Mouse (Mus musculus): Measurements from ENCODE around the gene Lrrc37a. TPM values are rescaled to one million over a fixed set of nuclear protein-coding genes. Genes with fewer than 3 reads are reported as not detected.

Lrrc37a gene
- polyA plus RNA-seq (2017; shearing (Covaris generic)) = not detected

DNA sequence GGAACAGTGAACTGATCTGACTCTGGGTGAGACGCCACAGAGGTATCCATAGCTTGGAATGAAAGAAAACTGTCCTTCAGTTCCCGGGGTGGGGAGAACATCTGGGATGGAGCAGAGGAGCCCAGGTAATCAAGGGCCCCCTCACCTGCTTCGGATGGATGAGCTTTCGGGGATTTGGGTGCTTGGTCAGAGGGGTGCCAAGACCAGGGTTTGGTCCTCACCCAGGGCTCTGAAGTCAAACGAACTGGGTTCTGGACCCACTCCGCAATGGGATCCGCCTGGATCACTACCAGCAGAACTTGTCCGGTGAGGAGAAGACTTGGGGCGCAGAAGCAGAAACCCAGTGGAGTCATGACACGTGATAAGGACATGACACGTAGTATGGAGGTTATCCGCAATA lies at the start of gene Lrrc37a:
Gene Lrrc37a (minus strand): TSS at position 101 of the 400 bp plus-strand sequence.

DNA sequence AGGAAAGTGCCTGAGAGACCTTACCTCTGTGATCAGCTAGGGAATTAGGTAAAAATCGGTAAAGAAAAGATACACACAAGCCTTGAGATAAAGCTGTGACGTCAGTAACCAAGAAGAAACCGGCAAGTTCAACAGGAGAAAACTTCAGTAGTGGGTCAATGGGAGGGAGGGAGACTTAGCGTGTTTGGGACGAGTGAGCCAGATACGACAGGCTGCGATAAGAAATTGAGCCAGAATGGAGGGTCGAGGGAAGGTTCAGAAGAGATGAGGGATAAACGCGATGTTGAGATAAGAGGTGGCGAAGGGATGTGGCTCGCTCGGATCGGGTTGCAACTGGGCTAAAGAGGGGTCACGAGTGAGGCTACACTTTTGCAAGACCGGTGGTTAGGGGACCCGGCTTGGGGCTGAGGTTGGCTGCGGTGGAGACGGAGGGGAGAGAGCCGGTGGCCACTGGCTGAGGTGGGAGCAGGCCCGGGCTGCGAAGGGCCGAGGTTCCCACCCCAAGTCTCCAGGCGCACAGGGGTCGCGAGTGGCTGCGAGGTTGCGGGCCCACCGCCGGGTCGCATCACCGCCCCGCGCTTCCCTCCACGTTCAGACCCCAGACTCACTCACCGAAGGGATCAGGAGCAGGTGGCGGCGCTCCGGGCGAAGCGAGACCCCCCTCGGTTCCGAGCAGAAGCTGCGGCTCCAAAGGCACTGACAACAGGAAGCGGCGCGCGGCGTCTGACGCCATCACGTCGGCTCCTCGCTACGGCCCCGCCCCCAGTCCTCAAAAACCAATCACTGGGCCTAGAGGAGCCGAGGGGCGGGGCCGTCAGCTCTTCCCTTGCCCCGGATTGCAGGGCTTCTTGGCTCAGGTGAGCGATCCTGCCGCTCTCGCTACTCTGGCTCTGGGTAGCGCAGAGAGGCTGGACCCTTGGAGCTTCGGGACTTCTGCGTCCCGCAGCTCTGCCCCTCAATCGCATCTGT lies 92.1 kb downstream of the Lrrc37a start, which contains the start of gene Plekhm1:
Gene Plekhm1 (minus strand): TSS at position 707 of the 969 bp plus-strand sequence.

Other genes starting within 250 kb of the Lrrc37a start
- 34.0 TPM for gene Map3k14, start 237.1 kb downstream of the Lrrc37a start, polyA plus RNA-seq (2017; shearing (Covaris generic))
- gene Arhgap27, start 140.9 kb downstream of the Lrrc37a start, polyA plus RNA-seq (2017; shearing (Covaris generic)) = 105 TPM
- gene Plekhm1, start 91.9 kb downstream of the Lrrc37a start, polyA plus RNA-seq (2017; shearing (Covaris generic)) = 23.7 TPM
- not detected for gene Gm884, start 116.5 kb upstream of the Lrrc37a start, polyA plus RNA-seq (2017; shearing (Covaris generic))
- not detected for gene Lyzl6, start 134.3 kb upstream of the Lrrc37a start, polyA plus RNA-seq (2017; shearing (Covaris generic))
- not detected for gene Rprml, start 145.0 kb upstream of the Lrrc37a start, polyA plus RNA-seq (2017; shearing (Covaris generic))
- gene Gosr2, start 193.3 kb upstream of the Lrrc37a start, polyA plus RNA-seq (2017; shearing (Covaris generic)) = 125 TPM
- not detected for gene Wnt9b, start 245.2 kb upstream of the Lrrc37a start, polyA plus RNA-seq (2017; shearing (Covaris generic))

All from activated CD4-positive, CD25-positive, alpha-beta regulatory T cell, adult 9 weeks (primary cell).